Mouse (Mus musculus) intestine, embryonic 14.5 days (tissue): ENCODE data around the gene Bdh2. TPM values are rescaled to one million over a fixed set of nuclear protein-coding genes. Genes with fewer than 3 reads are reported as not detected.

ENCODE experiments used
- ATAC-seq: fragments of 200-750 bp; cut with Nextera tagmentation; replicated peaks from 2 replicates; pipeline ENCODE4 v1.8.0; 2017; ENCODE audit warnings: low read depth, moderate number of reproducible peaks, moderate TSS enrichment, moderate library complexity; ENCODE audit not compliant: low FRiP score, low TSS enrichment
- DNase-seq: peaks from one replicate; pipeline ENCODE4 v3.0.0-alpha.2; 2018; ENCODE audit warnings: low spot score
- H3K27ac ChIP-seq: fragments of 300-500 bp; sonication (generic); 2 replicates; pipeline ENCODE4 v1.5.1; 2014; ENCODE audit warnings: low read depth, mild to moderate bottlenecking, control low read depth
- H3K27me3 ChIP-seq: fragments of 300-500 bp; sonication (generic); replicated peaks from 2 replicates; pipeline ENCODE4 v1.6.1; 2014; ENCODE audit warnings: low read length, control low read depth; ENCODE audit not compliant: control insufficient read depth, insufficient read depth
- H3K36me3 ChIP-seq: fragments of 300-500 bp; sonication (generic); 2 replicates; pipeline ENCODE4 v1.6.1; 2014; ENCODE audit warnings: low read length, control low read depth; ENCODE audit not compliant: control insufficient read depth, insufficient read depth
- H3K4me1 ChIP-seq: fragments of 300-500 bp; sonication (generic); replicated peaks from 2 replicates; pipeline ENCODE4 v1.6.1; 2014; ENCODE audit warnings: low read length, control low read depth, mixed read lengths; ENCODE audit not compliant: control insufficient read depth, insufficient read depth
- H3K4me2 ChIP-seq: fragments of 300-500 bp; sonication (generic); 2 replicates; pipeline ENCODE4 v1.6.1; 2014; ENCODE audit warnings: low read length
- H3K4me3 ChIP-seq: fragments of 300-500 bp; sonication (generic); 2 replicates; pipeline ENCODE4 v1.5.1; 2014; ENCODE audit warnings: low read depth, low read length, control low read depth, mixed read lengths
- H3K9ac ChIP-seq: fragments of 300-500 bp; sonication (generic); 2 replicates; pipeline ENCODE4 v1.6.1; 2014; ENCODE audit warnings: mild to moderate bottlenecking, low read length
- H3K9me3 ChIP-seq: fragments of 300-500 bp; sonication (generic); 2 replicates; pipeline ENCODE4 v1.6.1; 2016; ENCODE audit warnings: low read length, control low read depth; ENCODE audit not compliant: control insufficient read depth
- WGBS: fragments of 180-500 bp; shearing (Covaris S2); extraction: QIAGEN DNeasy Blood & Tissue Kit; methylation state at CpG from one replicate; pipeline ENCODE4 v1.1.7; 2014; 5-methylcytosine and 5-hydroxymethylcytosine counted together
- polyA plus RNA-seq: library from polyadenylated mRNA; unstranded; fragments of >200 nt; fragmentation: Nextera tagmentation; extraction: Ambion mirVana; gene quantifications from 2 replicates; pipeline ENCODE4 v1.2.1, GENCODE M21; 2014

The Bdh2 gene
- polyA plus RNA-seq, 1 experiment from 2014 or later, result 7.5 TPM

DNA sequence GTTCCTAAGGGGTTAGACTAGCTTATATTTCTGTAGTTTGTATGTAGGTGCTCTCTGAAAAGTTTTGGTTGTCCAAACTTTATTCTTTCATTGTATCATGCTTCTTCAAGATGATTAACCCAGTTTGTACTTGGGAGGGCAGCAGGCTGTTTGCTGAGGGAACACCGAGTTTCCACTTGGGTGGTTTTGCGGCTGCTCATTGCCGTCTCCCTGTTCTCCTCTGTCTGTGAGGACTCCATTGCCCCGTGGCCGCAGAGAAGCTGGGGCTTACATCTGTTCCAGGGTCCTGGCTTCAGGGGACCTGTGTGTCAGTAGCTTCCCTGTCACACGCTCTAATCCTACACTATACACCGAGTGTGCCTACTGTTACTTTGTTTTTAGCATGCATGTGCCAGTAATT, 20.8 kb upstream of the Bdh2 start:
- DNase-seq, result no peak
- Histone ChIP-seq H3K36me3 (peaks cover 97% of the 10 kb centered on the region), H3K4me1 (no peaks in the 10 kb centered on the region), H3K4me3 (no peak overlapping the region), H3K27me3 (no peaks in the 10 kb centered on the region), H3K9me3 (no peaks in the 10 kb centered on the region), H3K4me2 (no peak overlapping the region), H3K9ac (no peak overlapping the region), H3K27ac (no peak overlapping the region)
- WGBS, result 94% methylated on average over 7 of the region's 7 CpGs
- no peak for ATAC-seq

DNA sequence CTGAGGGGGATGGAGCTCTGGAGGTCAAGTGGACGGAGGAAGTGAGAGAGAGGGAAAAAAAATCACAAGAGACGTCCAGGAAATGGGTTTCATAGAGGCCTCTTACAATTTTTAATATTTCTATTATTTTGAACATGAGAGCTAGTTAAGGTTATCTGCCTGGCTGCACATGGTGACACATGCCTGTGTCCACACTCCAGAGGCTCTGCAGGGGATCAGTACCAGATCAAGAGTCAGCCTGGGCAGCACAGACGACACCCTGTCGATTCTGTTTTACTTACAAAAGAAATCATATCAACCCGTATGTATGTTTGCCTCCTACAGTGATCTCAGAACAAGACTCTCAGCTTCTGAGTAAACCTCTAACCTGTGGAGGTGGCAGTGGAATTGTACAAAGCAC, 12.4 kb upstream of the Bdh2 start:
- no peak for DNase-seq
- H3K9me3 ChIP-seq, result no peaks in the 10 kb centered on the region
- H3K4me2 ChIP-seq, result no peak overlapping the region
- H3K9ac ChIP-seq, result no peak overlapping the region
- no peak overlapping the region for H3K4me3 ChIP-seq
- 89% methylated on average over 5 of the region's 5 CpGs for WGBS
- H3K27me3 ChIP-seq, result no peaks in the 10 kb centered on the region
- no peaks in the 10 kb centered on the region for H3K4me1 ChIP-seq
- peaks cover 93% of the 10 kb centered on the region for H3K36me3 ChIP-seq
- H3K27ac ChIP-seq, result no peak overlapping the region
- no peak for ATAC-seq

DNA sequence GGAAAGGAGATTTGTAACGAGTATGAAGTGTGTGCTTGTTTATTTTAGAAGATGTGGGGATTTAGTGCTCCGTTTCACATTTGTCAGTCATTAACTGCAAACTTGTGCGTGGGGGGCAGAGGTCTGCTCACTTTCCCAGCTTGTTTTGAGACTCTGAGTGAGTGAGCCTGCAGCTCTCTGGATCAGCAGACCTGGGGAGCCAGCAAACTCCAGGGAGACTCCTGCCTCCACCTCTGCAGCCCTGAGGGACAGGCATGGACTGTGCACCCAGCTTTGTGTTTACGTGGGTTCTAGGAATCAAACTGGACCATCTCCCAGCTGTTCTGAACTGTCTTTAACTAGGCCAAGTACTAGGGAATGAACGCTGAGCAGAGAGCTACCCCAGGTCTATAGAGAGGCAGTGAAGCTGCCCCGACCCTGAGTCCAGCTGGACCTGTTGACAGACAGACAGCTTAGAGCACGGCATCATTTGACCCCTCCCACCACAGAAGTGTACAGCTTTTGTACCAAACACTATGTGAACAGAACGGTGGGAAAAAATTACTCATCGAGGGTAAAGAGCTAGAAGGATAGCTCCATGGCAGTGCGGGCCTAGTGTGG, 11.5 kb upstream of the Bdh2 start:
- H3K4me3 ChIP-seq, result no peak overlapping the region
- H3K9ac ChIP-seq, result no peak overlapping the region
- H3K4me2 ChIP-seq, result no peak overlapping the region
- ATAC-seq (no peak; the same call in 1 of the 2 replicates), DNase-seq (no peak)
- H3K36me3 ChIP-seq, result peaks cover 84% of the 10 kb centered on the region
- no peaks in the 10 kb centered on the region for H3K4me1 ChIP-seq
- no peaks in the 10 kb centered on the region for H3K27me3 ChIP-seq
- no peaks in the 10 kb centered on the region for H3K9me3 ChIP-seq
- no peak overlapping the region for H3K27ac ChIP-seq
- 66% methylated on average over 10 of the region's 10 CpGs for WGBS

DNA sequence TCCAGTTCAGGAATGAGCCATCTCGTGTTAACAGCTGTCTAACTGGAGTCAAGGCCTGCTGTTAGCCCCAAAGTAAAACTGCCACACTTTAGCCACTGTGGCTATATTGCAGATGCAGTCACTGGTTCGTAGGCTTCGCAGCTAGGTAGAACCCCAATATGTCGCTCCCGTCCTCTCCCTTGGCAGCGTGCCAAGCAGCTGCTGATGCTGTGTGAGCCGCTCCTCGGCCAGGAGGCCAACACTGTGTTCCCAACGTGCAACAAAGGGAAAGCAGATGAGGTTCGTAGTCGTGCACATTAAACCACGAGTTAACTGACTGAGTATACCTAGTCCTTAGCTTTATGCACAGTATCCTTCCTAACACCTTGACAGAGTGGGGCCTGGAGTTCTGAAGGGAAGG, 8.4 kb upstream of the Bdh2 start:
- Histone ChIP-seq H3K4me1 (no peaks in the 10 kb centered on the region), H3K9me3 (no peaks in the 10 kb centered on the region), H3K4me3 (no peak overlapping the region), H3K9ac (no peak overlapping the region), H3K4me2 (no peak overlapping the region), H3K27me3 (no peaks in the 10 kb centered on the region), H3K36me3 (peaks cover 57% of the 10 kb centered on the region), H3K27ac (no peak overlapping the region)
- WGBS, result 74% methylated on average over 12 of the region's 12 CpGs
- no peak for ATAC-seq
- no peak for DNase-seq

DNA sequence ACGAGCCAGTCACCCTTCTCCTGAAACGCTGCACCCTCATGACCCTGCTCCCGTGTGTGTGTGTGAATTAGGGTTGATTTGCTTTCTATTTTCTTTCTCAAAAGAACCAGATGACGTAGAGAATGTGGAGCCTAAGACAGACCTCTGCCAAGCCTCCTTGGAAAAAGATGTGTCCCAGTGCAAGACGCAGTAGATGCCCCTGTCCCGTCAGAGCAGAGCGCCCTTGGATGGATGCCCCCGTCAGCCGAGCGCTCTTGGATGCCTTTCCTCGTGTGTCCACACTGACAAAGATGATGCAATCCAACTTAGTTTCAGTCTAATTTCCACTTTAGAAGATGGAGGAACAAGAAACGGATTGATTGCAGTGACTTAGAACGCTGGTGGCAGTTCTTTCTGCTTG, 8.0 kb upstream of the Bdh2 start:
- no peaks in the 10 kb centered on the region for H3K27me3 ChIP-seq
- ATAC-seq, result no peak
- H3K36me3 ChIP-seq, result peaks cover 53% of the 10 kb centered on the region
- H3K4me2 ChIP-seq, result no peak overlapping the region
- H3K4me3 ChIP-seq, result no peak overlapping the region
- H3K9me3 ChIP-seq, result no peaks in the 10 kb centered on the region
- H3K4me1 ChIP-seq, result no peaks in the 10 kb centered on the region
- no peak overlapping the region for H3K9ac ChIP-seq
- DNase-seq, result no peak
- 90% methylated on average over 13 of the region's 13 CpGs for WGBS
- no peak overlapping the region for H3K27ac ChIP-seq

DNA sequence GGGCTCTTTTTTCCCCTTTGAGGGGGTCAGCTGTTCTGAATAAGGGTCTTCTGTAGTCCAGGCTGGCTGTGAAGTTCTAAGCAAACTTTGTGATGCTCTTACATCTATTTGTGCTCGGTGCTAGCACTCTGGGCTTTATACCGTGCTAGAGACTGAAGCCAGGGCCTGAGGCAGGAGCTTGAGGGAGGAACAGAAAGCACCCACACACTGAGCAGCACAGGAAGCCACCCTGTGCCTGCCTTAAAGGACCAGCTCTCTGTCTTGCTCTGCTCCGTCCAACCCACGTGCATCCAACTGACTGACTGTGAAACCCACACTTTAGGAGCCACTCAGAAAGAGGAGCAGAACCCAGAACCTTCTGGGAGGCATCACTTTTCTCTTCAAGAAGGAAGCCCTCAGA, 861 bp upstream of the Bdh2 start:
- no peak for DNase-seq
- Histone ChIP-seq H3K27me3 (no peaks in the 10 kb centered on the region), H3K9me3 (no peaks in the 10 kb centered on the region), H3K4me3 (no peak overlapping the region), H3K4me1 (0 out of 2 replicates have a peak, but pooled peaks cover 3% of the 10 kb centered on the region), H3K36me3 (no peaks in the 10 kb centered on the region), H3K9ac (no peak overlapping the region), H3K27ac (no peak overlapping the region), H3K4me2 (no peak overlapping the region)
- ATAC-seq, result no peak
- 70% methylated on average over 4 of the region's 4 CpGs for WGBS

DNA sequence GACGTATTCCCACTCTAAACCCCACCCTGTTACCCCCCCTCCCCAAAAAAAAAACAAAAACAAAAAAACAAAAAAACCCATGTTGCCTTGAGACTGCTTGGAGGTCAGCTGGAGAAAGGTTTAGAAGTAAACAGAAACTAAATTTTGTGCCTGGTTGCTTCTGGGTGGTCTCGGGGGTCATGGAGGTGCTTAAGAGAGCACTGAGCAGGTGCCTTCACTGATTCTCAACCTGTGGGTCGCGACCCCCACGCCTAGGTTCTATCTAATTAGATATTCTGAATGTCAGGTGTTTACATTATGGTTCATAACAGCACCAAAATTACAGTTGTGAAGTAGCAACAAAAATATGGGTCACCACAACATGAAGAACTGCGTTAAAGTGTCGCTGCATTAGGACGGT, 680 bp downstream of the Bdh2 start:
- H3K27ac ChIP-seq, result no peak overlapping the region
- 0 out of 2 replicates have a peak, but pooled peaks cover 3% of the 10 kb centered on the region for H3K4me1 ChIP-seq
- ATAC-seq (no peak), DNase-seq (no peak)
- 0 out of 2 replicates have a peak overlapping the region, but pooled peaks have one; percentile 1 for H3K9ac ChIP-seq
- no peak overlapping the region for H3K4me3 ChIP-seq
- H3K4me2 ChIP-seq, result peak overlapping the region; percentile 43
- H3K9me3 ChIP-seq, result no peaks in the 10 kb centered on the region
- no peaks in the 10 kb centered on the region for H3K36me3 ChIP-seq
- H3K27me3 ChIP-seq, result no peaks in the 10 kb centered on the region
- 59% methylated on average over 8 of the region's 8 CpGs for WGBS

DNA sequence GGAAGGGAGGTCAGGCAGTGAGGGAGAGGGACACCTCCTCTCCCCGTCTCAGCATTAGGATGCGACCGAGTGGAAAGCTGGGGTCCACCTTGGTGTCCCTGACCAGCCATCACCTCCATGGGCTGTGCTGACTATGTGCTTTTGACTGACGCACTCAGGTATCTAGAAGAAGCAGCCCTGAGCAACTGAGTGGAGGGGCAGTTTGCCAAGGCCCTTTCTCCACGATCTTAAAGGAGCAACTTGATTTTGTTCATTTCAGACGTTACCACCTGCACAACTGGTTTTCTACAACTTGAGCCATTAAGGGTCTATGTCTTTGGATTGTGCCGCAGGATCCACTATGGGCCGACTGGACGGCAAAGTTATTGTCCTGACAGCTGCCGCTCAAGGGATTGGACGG, 4.2 kb downstream of the Bdh2 start:
- H3K9ac ChIP-seq, result no peak overlapping the region
- H3K27me3 ChIP-seq, result no peaks in the 10 kb centered on the region
- ATAC-seq (no peak), DNase-seq (no peak)
- no peaks in the 10 kb centered on the region for H3K9me3 ChIP-seq
- H3K36me3 ChIP-seq, result no peaks in the 10 kb centered on the region
- no peak overlapping the region for H3K27ac ChIP-seq
- H3K4me2 ChIP-seq, result no peak overlapping the region
- WGBS, result 89% methylated on average over 11 of the region's 11 CpGs
- H3K4me1 ChIP-seq, result 0 out of 2 replicates have a peak, but pooled peaks cover 3% of the 10 kb centered on the region
- no peak overlapping the region for H3K4me3 ChIP-seq

DNA sequence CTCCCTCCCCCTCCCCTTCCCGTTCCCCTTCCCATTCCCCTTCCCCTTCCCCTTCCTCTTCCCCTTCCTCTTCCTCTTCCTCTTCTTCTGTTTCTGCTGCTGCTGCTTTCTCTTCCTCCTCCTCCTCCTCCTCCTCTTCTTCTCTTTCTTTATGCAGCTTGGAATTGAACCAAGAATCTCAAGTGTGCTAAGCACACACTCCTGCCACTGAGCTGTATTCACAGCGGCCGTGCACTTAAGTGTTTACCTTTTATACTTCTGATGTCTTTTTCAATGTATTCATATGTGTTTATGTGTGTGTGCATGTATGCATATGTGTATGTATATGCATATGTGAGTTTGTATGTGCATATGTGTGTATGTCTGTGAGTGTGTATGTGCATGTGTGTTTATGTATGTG, 4.8 kb downstream of the Bdh2 start:
- ATAC-seq (no peak), DNase-seq (no peak)
- H3K4me1 ChIP-seq, result 0 out of 2 replicates have a peak, but pooled peaks cover under 1% of the 10 kb centered on the region
- 64% methylated on average over 3 of the region's 3 CpGs for WGBS
- H3K27me3 ChIP-seq, result no peaks in the 10 kb centered on the region
- H3K4me2 ChIP-seq, result no peak overlapping the region
- no peaks in the 10 kb centered on the region for H3K9me3 ChIP-seq
- H3K27ac ChIP-seq, result no peak overlapping the region
- H3K4me3 ChIP-seq, result no peak overlapping the region
- no peak overlapping the region for H3K9ac ChIP-seq
- no peaks in the 10 kb centered on the region for H3K36me3 ChIP-seq
